In the genomic region with DNA sequence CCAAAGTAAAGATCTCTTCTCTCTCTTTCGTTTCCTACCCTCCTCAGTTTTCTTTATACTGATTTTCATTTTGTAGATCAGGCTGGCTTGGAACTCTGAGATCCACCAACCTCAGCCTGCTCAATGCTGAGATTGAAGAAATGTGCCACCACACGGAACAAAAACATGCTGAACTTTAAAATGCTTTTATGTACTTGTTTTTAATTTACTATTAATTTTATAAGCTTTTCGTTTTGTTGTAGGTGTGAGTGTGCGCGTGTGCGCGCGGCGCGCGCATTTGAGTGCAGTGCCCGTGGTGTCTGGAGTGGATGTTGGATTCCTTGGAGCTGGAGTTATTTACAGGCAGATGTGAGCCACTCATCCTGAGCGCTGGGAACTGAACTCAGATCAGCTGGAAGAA, we compare ENCODE assay signal across 12 mouse cellular contexts. TPM values are rescaled to one million over a fixed set of nuclear protein-coding genes. Genes with fewer than 3 reads are reported as not detected.
DNase-seq lines count a peak whose midpoint lies in the region; ATAC-seq and TF ChIP-seq lines count a peak whose summit lies in the region.
"Had no signal": no experiment of that assay in that cellular context is flagged by ENCODE, and none has a peak within 500 bp of the region (broad histone marks: within the 10 kb centered on the region; RNA-seq: fewer than 3 reads in every experiment).

No protein-coding gene starts in this region.

- H3K27ac ChIP-seq in heart, embryonic 11.5 days (ENCODE audit: low read depth, low read length), result no peak overlapping the region
- 0 out of 2 replicates have a peak overlapping the region, but pooled peaks have one; percentile 3 for H3K27ac ChIP-seq in lung, embryonic 16.5 days (ENCODE audit: low read length)
- no peak overlapping the region for H3K27ac ChIP-seq in heart, embryonic 16.5 days (ENCODE audit: low read length)
- H3K27ac ChIP-seq in liver, embryonic 15.5 days (replicated peaks), result peak overlapping the region; percentile 100

- ATAC-seq in heart, embryonic 11.5 days (replicated peaks; ENCODE audit: insufficient number of reproducible peaks, low FRiP score, low TSS enrichment), result no peak
- ATAC-seq in lung, embryonic 16.5 days (ENCODE audit: low read depth), result no peak
- no peak for ATAC-seq in heart, embryonic 16.5 days (replicated peaks; ENCODE audit: extremely low read depth, insufficient read depth, low FRiP score)
- no peak for ATAC-seq in liver, embryonic 15.5 days (ENCODE audit: insufficient read depth)

- intact Hi-C loops in heart, postnatal 10 days (cut with DNase I), result no loop called here
- intact Hi-C loops in left cerebral cortex, postnatal 25 days (cut with DNase I), result no loop called here

- no peak for DNase-seq in heart, postnatal 10 days
- DNase-seq in lung, adult 2 months, result no peak
- no peak for DNase-seq in left cerebral cortex, postnatal 25 days (ENCODE audit: low spot score in 2 of 2)
- no peak for DNase-seq in frontal cortex, adult 2 months (ENCODE audit: extremely low spot score in 1 of 2, low spot score in 1 of 2)
- DNase-seq: cerebellum, adult 8-10 months had no signal

- no peak for TF ChIP-seq CTCF in lung, adult 2 months (IDR thresholded peaks at IDR 0.05; ENCODE audit: insufficient read depth, low read length)

- H3K27me3 ChIP-seq in heart, embryonic 11.5 days (ENCODE audit: control insufficient read depth, insufficient read depth, low read length), result no peaks in the 10 kb centered on the region
- H3K27me3 ChIP-seq in lung, embryonic 16.5 days (ENCODE audit: control insufficient read depth, insufficient read depth, low read depth, low read length), result no peaks in the 10 kb centered on the region
- no peaks in the 10 kb centered on the region for H3K27me3 ChIP-seq in heart, embryonic 16.5 days (ENCODE audit: control insufficient read depth, insufficient read depth, low read length)
- H3K27me3 ChIP-seq in liver, embryonic 15.5 days, result no peaks in the 10 kb centered on the region
- H3K27me3 ChIP-seq: midbrain, embryonic 15.5 days had no signal

- 0 out of 2 replicates have a peak, but pooled peaks cover 2% of the 10 kb centered on the region for H3K36me3 ChIP-seq in heart, embryonic 11.5 days (ENCODE audit: control insufficient read depth, insufficient read depth, low read length)
- peaks cover 3% of the 10 kb centered on the region for H3K36me3 ChIP-seq in lung, embryonic 16.5 days (ENCODE audit: control insufficient read depth, insufficient read depth, low read length)
- H3K36me3 ChIP-seq in heart, embryonic 16.5 days (ENCODE audit: control insufficient read depth, insufficient read depth), result peaks cover under 1% of the 10 kb centered on the region; the same call in 1 of the 2 replicates
- peaks cover 14% of the 10 kb centered on the region for H3K36me3 ChIP-seq in liver, embryonic 15.5 days (replicated peaks)
- H3K36me3 ChIP-seq: midbrain, embryonic 15.5 days had no signal

- WGBS in heart, embryonic 11.5 days (ENCODE audit: insufficient replicate concordance), result 82% methylated on average over 13 of the region's 13 CpGs
- WGBS in lung, embryonic 16.5 days, result 56% methylated on average over 13 of the region's 13 CpGs
- 63% methylated on average over 13 of the region's 13 CpGs for WGBS in lung, adult 2 months
- 78% methylated on average over 13 of the region's 13 CpGs for WGBS in heart, embryonic 16.5 days
- 83% methylated on average over 13 of the region's 13 CpGs for WGBS in liver, embryonic 15.5 days (ENCODE audit: insufficient replicate concordance)

- no peak for TF ChIP-seq POLR2A in lung, adult 2 months (IDR thresholded peaks at IDR 0.05; ENCODE audit: borderline replicate concordance, extremely low read depth, low read depth, low read length)

- H3K9ac ChIP-seq in heart, embryonic 11.5 days (ENCODE audit: low read depth, low read length), result no peak overlapping the region
- H3K9ac ChIP-seq in lung, embryonic 16.5 days (ENCODE audit: low read length), result no peak overlapping the region
- no peak overlapping the region for H3K9ac ChIP-seq in heart, embryonic 16.5 days (ENCODE audit: low read length)
- no peak overlapping the region for H3K9ac ChIP-seq in liver, embryonic 15.5 days

- H3K9me3 ChIP-seq in heart, embryonic 11.5 days (replicated peaks; ENCODE audit: control insufficient read depth, low read length), result no peaks in the 10 kb centered on the region
- H3K9me3 ChIP-seq in lung, embryonic 16.5 days (ENCODE audit: control insufficient read depth, low read length), result no peaks in the 10 kb centered on the region
- no peaks in the 10 kb centered on the region for H3K9me3 ChIP-seq in heart, embryonic 16.5 days (replicated peaks; ENCODE audit: control insufficient read depth, low read length)
- no peaks in the 10 kb centered on the region for H3K9me3 ChIP-seq in liver, embryonic 15.5 days (replicated peaks)
- H3K9me3 ChIP-seq: forebrain, embryonic 10.5 days; midbrain, embryonic 15.5 days had no signal

- H3K4me3 ChIP-seq in heart, embryonic 11.5 days (ENCODE audit: low read depth, low read length), result no peak overlapping the region
- H3K4me3 ChIP-seq in lung, embryonic 16.5 days (ENCODE audit: low read length), result peak overlapping the region; percentile 84; the same call in 1 of the 2 replicates
- H3K4me3 ChIP-seq in lung, adult 2 months (replicated peaks; ENCODE audit: extremely low read depth, low read depth, low read length), result no peak overlapping the region
- no peak overlapping the region; the same call in 1 of the 2 replicates for H3K4me3 ChIP-seq in heart, embryonic 16.5 days (ENCODE audit: low read length)
- H3K4me3 ChIP-seq in liver, embryonic 15.5 days (replicated peaks), result peak overlapping the region; percentile 84

- H3K4me1 ChIP-seq in heart, embryonic 11.5 days (ENCODE audit: control insufficient read depth, insufficient read depth, low read length), result no peaks in the 10 kb centered on the region
- H3K4me1 ChIP-seq in lung, embryonic 16.5 days (replicated peaks; ENCODE audit: control insufficient read depth, insufficient read depth, low read length), result peaks cover 19% of the 10 kb centered on the region
- peaks cover 9% of the 10 kb centered on the region; the same call in 1 of the 2 replicates for H3K4me1 ChIP-seq in lung, adult 2 months (ENCODE audit: control insufficient read depth, insufficient read depth, low read length)
- peaks cover 11% of the 10 kb centered on the region for H3K4me1 ChIP-seq in heart, embryonic 16.5 days (ENCODE audit: control insufficient read depth, insufficient read depth, low read length)
- H3K4me1 ChIP-seq in liver, embryonic 15.5 days (replicated peaks), result peaks cover 17% of the 10 kb centered on the region

- peak overlapping the region; percentile 77; the same call in 1 of the 2 replicates for H3K4me2 ChIP-seq in heart, embryonic 11.5 days
- peak overlapping the region; percentile 60 for H3K4me2 ChIP-seq in lung, embryonic 16.5 days (ENCODE audit: low read depth, low read length)
- H3K4me2 ChIP-seq in heart, embryonic 16.5 days (ENCODE audit: low read depth, low read length), result peak overlapping the region; percentile 70
- peak overlapping the region; percentile 70 for H3K4me2 ChIP-seq in liver, embryonic 15.5 days

RNA-seq across cellular contexts. Expression of gene Fbxl3, which starts 0.9 kb away (rescaled TPM):
- 23.0 and 27.2 TPM in 2 replicates for polyA plus RNA-seq in heart, embryonic 11.5 days (2014; fragmentation: Nextera tagmentation; extraction: Ambion mirVana)
- 10 to 100 TPM; 59.8 to 65.2 TPM for total RNA-seq in heart, postnatal 10 days (2021)
- 22.6 and 24.7 TPM in 2 replicates for polyA plus RNA-seq in lung, embryonic 16.5 days (2015; fragmentation: Nextera tagmentation; extraction: Ambion mirVana)
- 82.7 and 123 TPM in 2 replicates for polyA plus RNA-seq in lung, adult 2 months (2012; rRNA removed)
- 18.0 and 19.0 TPM in 2 replicates for polyA plus RNA-seq in heart, embryonic 16.5 days (2015; fragmentation: Nextera tagmentation; extraction: Ambion mirVana)
- 12.7 and 13.7 TPM in 2 replicates for polyA plus RNA-seq in liver, embryonic 15.5 days (2015; fragmentation: Nextera tagmentation; extraction: Ambion mirVana)
- 10 to 100 TPM; 89.1 to 89.7 TPM for total RNA-seq in left cerebral cortex, postnatal 25 days (2021)
- 94.6 and 101 TPM in 2 replicates for polyA plus RNA-seq in frontal cortex, adult 2 months (2012; rRNA removed)

RNA-seq across cellular contexts. Expression of gene Cln5, which starts 30.3 kb away (rescaled TPM):
- 31.4 and 32.2 TPM in 2 replicates for polyA plus RNA-seq in heart, embryonic 11.5 days (2014; fragmentation: Nextera tagmentation; extraction: Ambion mirVana)
- total RNA-seq in heart, postnatal 10 days (2021), result 10 to 100 TPM; 16.7 to 19.1 TPM
- polyA plus RNA-seq in lung, embryonic 16.5 days (2015; fragmentation: Nextera tagmentation; extraction: Ambion mirVana), result 30.2 and 32.5 TPM in 2 replicates
- polyA plus RNA-seq in lung, adult 2 months (2012; rRNA removed), result 26.1 and 26.9 TPM in 2 replicates
- 27.6 and 27.7 TPM in 2 replicates for polyA plus RNA-seq in heart, embryonic 16.5 days (2015; fragmentation: Nextera tagmentation; extraction: Ambion mirVana)
- 18.0 and 18.1 TPM in 2 replicates for polyA plus RNA-seq in liver, embryonic 15.5 days (2015; fragmentation: Nextera tagmentation; extraction: Ambion mirVana)
- 1 to 10 TPM; 9.2 to 9.8 TPM for total RNA-seq in left cerebral cortex, postnatal 25 days (2021)
- polyA plus RNA-seq in frontal cortex, adult 2 months (2012; rRNA removed), result 11.7 and 13.2 TPM in 2 replicates

RNA-seq across cellular contexts. Expression of gene Acod1, which starts 53.5 kb away (rescaled TPM):
- not detected in 2 replicates for polyA plus RNA-seq in heart, embryonic 11.5 days (2014; fragmentation: Nextera tagmentation; extraction: Ambion mirVana)
- total RNA-seq in heart, postnatal 10 days (2021), result not detected
- not detected in 2 replicates for polyA plus RNA-seq in lung, embryonic 16.5 days (2015; fragmentation: Nextera tagmentation; extraction: Ambion mirVana)
- 0.03 and 0.15 TPM in 2 replicates for polyA plus RNA-seq in lung, adult 2 months (2012; rRNA removed)
- polyA plus RNA-seq in heart, embryonic 16.5 days (2015; fragmentation: Nextera tagmentation; extraction: Ambion mirVana), result 0.07 TPM in 1 of 2 replicates, not detected in the other
- polyA plus RNA-seq in liver, embryonic 15.5 days (2015; fragmentation: Nextera tagmentation; extraction: Ambion mirVana), result 0.03 and 0.06 TPM in 2 replicates
- total RNA-seq in left cerebral cortex, postnatal 25 days (2021), result not detected
- polyA plus RNA-seq in frontal cortex, adult 2 months (2012; rRNA removed), result 0.04 and 0.08 TPM in 2 replicates
- total RNA-seq: adrenal gland, adult 18-20 months had no signal
- polyA plus RNA-seq: forebrain, embryonic 10.5 days; midbrain, embryonic 15.5 days had no signal

Comparison
In these comparisons a context has a peak if more than half of its experiments do, and no peak if none do; other contexts are left out.
1. H3K4me3 ChIP-seq: peak in lung, embryonic 16.5 days (single experiment) and liver, embryonic 15.5 days (single experiment); none in heart, embryonic 11.5 days (single experiment), lung, adult 2 months (single experiment) and heart, embryonic 16.5 days (single experiment).
2. H3K27ac ChIP-seq: peak in lung, embryonic 16.5 days (single experiment) and liver, embryonic 15.5 days (single experiment); none in heart, embryonic 11.5 days (single experiment) and heart, embryonic 16.5 days (single experiment).
3. Peak in every context shown above with its lines, with median percentiles within 50 percentile points of each other: H3K4me2 ChIP-seq.